Mouse (Mus musculus) thymus, adult 2 months (tissue): Measurements from ENCODE around the gene Erbb4. TPM values are rescaled to one million over a fixed set of nuclear protein-coding genes. Genes with fewer than 3 reads are reported as not detected.

ENCODE experiments used
- DNase-seq: peaks from one replicate; pipeline ENCODE4 v3.0.0; 2021
- H3K27ac ChIP-seq: fragments of 200-500 bp; 2 replicates; pipeline ENCODE4 v1.5.1; 2012; ENCODE audit warnings: low read length, control low read depth; ENCODE audit not compliant: control insufficient read depth, insufficient read depth
- H3K27me3 ChIP-seq: fragments of 200-500 bp; 2 replicates; pipeline ENCODE4 v1.6.1; 2012; ENCODE audit warnings: mild to moderate bottlenecking, low read length, moderate library complexity, mixed read lengths; ENCODE audit not compliant: control insufficient read depth, insufficient read depth
- H3K36me3 ChIP-seq: fragments of 200-500 bp; 2 replicates; pipeline ENCODE4 v1.6.1; 2012; ENCODE audit warnings: mild to moderate bottlenecking, low read length, moderate library complexity; ENCODE audit not compliant: control insufficient read depth, insufficient read depth
- H3K4me1 ChIP-seq: fragments of 200-500 bp; replicated peaks from 2 replicates; pipeline ENCODE4 v1.6.1; 2012; ENCODE audit warnings: low read length; ENCODE audit not compliant: control insufficient read depth, insufficient read depth
- H3K4me3 ChIP-seq: fragments of 200-500 bp; 2 replicates; pipeline ENCODE4 v1.5.1; 2012; ENCODE audit warnings: mild to moderate bottlenecking, low read length, control low read depth, moderate library complexity; ENCODE audit not compliant: control insufficient read depth, insufficient read depth
- CTCF ChIP-seq: fragments of 200-500 bp; IDR thresholded peaks from 2 replicates; pipeline ENCODE4 v1.5.1; 2012; ENCODE audit warnings: mild to moderate bottlenecking, control low read depth, low read length, moderate library complexity, borderline replicate concordance; ENCODE audit not compliant: control insufficient read depth, poor library complexity, insufficient read depth; ENCODE audit errors: extremely low read depth
- POLR2A ChIP-seq: fragments of 200-500 bp; IDR thresholded peaks from 2 replicates; pipeline ENCODE4 v1.6.1; 2012; ENCODE audit warnings: mild to moderate bottlenecking, low read length, control low read depth, moderate library complexity; ENCODE audit not compliant: control insufficient read depth, poor library complexity, insufficient read depth; ENCODE audit errors: extremely low read depth
- WGBS: fragments of 180-500 bp; shearing (Covaris S2); methylation state at CpG from one replicate; pipeline ENCODE4 v1.1.7; 2018; 5-methylcytosine and 5-hydroxymethylcytosine counted together
- polyA plus RNA-seq: library from polyadenylated mRNA; depleted of rRNA; stranded (reverse); fragments of >200 nt; gene quantifications from 2 replicates; pipeline ENCODE4 v1.2.3, GENCODE M21; 2012

Erbb4 gene
- polyA plus RNA-seq, 1 experiment, result 0.09 TPM

- H3K36me3 ChIP-seq, result no peaks in the 10 kb centered on the region
- TF ChIP-seq POLR2A (no peak), CTCF (no peak)
- H3K27ac ChIP-seq, result no peak overlapping the region
- 95% methylated on average over 3 of the region's 3 CpGs for WGBS
- H3K4me3 ChIP-seq, result no peak overlapping the region
- H3K27me3 ChIP-seq, result no peaks in the 10 kb centered on the region
- no peak for DNase-seq
- H3K4me1 ChIP-seq, result no peaks in the 10 kb centered on the region
Observed at GRCm38 (mm10) chr1:68019618-68020017, 1088.2 kb downstream of the Erbb4 start.
